In genomic region chr14:60378566-60379322, GRCm38 (mm10) we compare ENCODE assay signal across 8 mouse cellular contexts. TPM values are rescaled to one million over a fixed set of nuclear protein-coding genes. Genes with fewer than 3 reads are reported as not detected.
DNase-seq lines count a peak whose midpoint lies in the region; ATAC-seq and TF ChIP-seq lines count a peak whose summit lies in the region.

No protein-coding gene starts in this region.

- H3K9ac ChIP-seq in hindbrain, embryonic 15.5 days = peak overlapping the region; percentile 98
- peak overlapping the region; percentile 97 for H3K9ac ChIP-seq in midbrain, embryonic 11.5 days (ENCODE audit: low read length)
- peak overlapping the region; percentile 40; the same call in 1 of the 2 replicates for H3K9ac ChIP-seq in stomach, embryonic 15.5 days

- peak; percentile 78 for ATAC-seq in hindbrain, embryonic 15.5 days (ENCODE audit: low FRiP score, low read depth)
- peak; percentile 70 for ATAC-seq in midbrain, embryonic 11.5 days (ENCODE audit: low FRiP score)
- ATAC-seq in stomach, embryonic 15.5 days (ENCODE audit: insufficient read depth, low FRiP score, low read depth) = peak; percentile 31; the same call in 1 of the 2 replicates

- peak; percentile 75 for DNase-seq in heart, adult 11 months
- no peak for DNase-seq in heart, adult 8-10 months (ENCODE audit: low spot score)
- DNase-seq in left cerebral cortex, postnatal 25 days (ENCODE audit: low spot score in 2 of 2) = peak; percentile 62 to 70
- DNase-seq in midbrain, embryonic 11.5 days (ENCODE audit: low spot score, missing footprints) = peak; percentile 92

- WGBS in hindbrain, embryonic 15.5 days = 1% methylated on average over 68 of the region's 77 CpGs
- under 1% methylated on average over 76 of the region's 77 CpGs for WGBS in midbrain, embryonic 11.5 days
- 1% methylated on average over 76 of the region's 77 CpGs for WGBS in stomach, embryonic 15.5 days

- H3K27ac ChIP-seq in bone marrow macrophage, adult 2 months (ENCODE audit: insufficient read depth, low read depth, low read length) = no peak overlapping the region
- H3K27ac ChIP-seq in embryonic fibroblast, embryonic 13.5 days (ENCODE audit: insufficient read depth, low read length) = no peak overlapping the region
- peak overlapping the region; percentile 98 for H3K27ac ChIP-seq in hindbrain, embryonic 15.5 days (replicated peaks)
- H3K27ac ChIP-seq in midbrain, embryonic 11.5 days (ENCODE audit: low read depth, low read length) = peak overlapping the region; percentile 79
- H3K27ac ChIP-seq in stomach, embryonic 15.5 days = no peak overlapping the region

- H3K4me1 ChIP-seq in bone marrow macrophage, adult 2 months (ENCODE audit: control insufficient read depth, insufficient read depth, low read length) = no peaks in the 10 kb centered on the region
- H3K4me1 ChIP-seq in embryonic fibroblast, embryonic 13.5 days (ENCODE audit: control insufficient read depth, insufficient read depth, low read length) = peaks cover 4% of the 10 kb centered on the region; the same call in 1 of the 2 replicates
- peaks cover 52% of the 10 kb centered on the region for H3K4me1 ChIP-seq in hindbrain, embryonic 15.5 days (replicated peaks)
- peaks cover 25% of the 10 kb centered on the region for H3K4me1 ChIP-seq in midbrain, embryonic 11.5 days (ENCODE audit: control insufficient read depth, insufficient read depth, low read length)
- peaks cover 11% of the 10 kb centered on the region; the same call in 1 of the 2 replicates for H3K4me1 ChIP-seq in stomach, embryonic 15.5 days

- TF ChIP-seq POLR2A in bone marrow macrophage, adult 2 months (IDR thresholded peaks at IDR 0.05; ENCODE audit: borderline replicate concordance, low read depth, low read length) = no peak
- TF ChIP-seq POLR2A in embryonic fibroblast, embryonic 13.5 days (IDR thresholded peaks at IDR 0.05; ENCODE audit: low read depth, low read length) = no peak

- no peaks in the 10 kb centered on the region for H3K9me3 ChIP-seq in hindbrain, embryonic 15.5 days
- no peaks in the 10 kb centered on the region for H3K9me3 ChIP-seq in midbrain, embryonic 11.5 days (ENCODE audit: control insufficient read depth, low read length)
- no peaks in the 10 kb centered on the region for H3K9me3 ChIP-seq in stomach, embryonic 15.5 days

- peak overlapping the region; percentile 54 for H3K4me3 ChIP-seq in bone marrow macrophage, adult 2 months (ENCODE audit: insufficient read depth, low read length)
- peak overlapping the region; percentile 58 for H3K4me3 ChIP-seq in embryonic fibroblast, embryonic 13.5 days (ENCODE audit: insufficient read depth, low read length)
- peak overlapping the region; percentile 92 for H3K4me3 ChIP-seq in hindbrain, embryonic 15.5 days
- H3K4me3 ChIP-seq in midbrain, embryonic 11.5 days (ENCODE audit: low read depth, low read length) = peak overlapping the region; percentile 70
- H3K4me3 ChIP-seq in stomach, embryonic 15.5 days (replicated peaks) = peak overlapping the region; percentile 58

- intact Hi-C loops in left cerebral cortex, postnatal 25 days (cut with DNase I) = loop anchor here (1.0 to 5.0 kb wide), 3 partner anchors 36 to 111 kb away; partner anchors contain the start of gene Mtmr6

- 0 out of 2 replicates have a peak, but pooled peaks cover 2% of the 10 kb centered on the region for H3K27me3 ChIP-seq in hindbrain, embryonic 15.5 days
- peaks cover 5% of the 10 kb centered on the region for H3K27me3 ChIP-seq in midbrain, embryonic 11.5 days (ENCODE audit: control insufficient read depth, insufficient read depth, low read length)
- peaks cover 29% of the 10 kb centered on the region for H3K27me3 ChIP-seq in stomach, embryonic 15.5 days (replicated peaks)

- peak overlapping the region; percentile 86 for H3K4me2 ChIP-seq in hindbrain, embryonic 15.5 days
- H3K4me2 ChIP-seq in midbrain, embryonic 11.5 days = peak overlapping the region; percentile 91
- H3K4me2 ChIP-seq in stomach, embryonic 15.5 days = peak overlapping the region; percentile 95

- TF ChIP-seq CTCF in bone marrow macrophage, adult 2 months (IDR thresholded peaks at IDR 0.05; ENCODE audit: low read depth, low read length) = no peak
- TF ChIP-seq CTCF in embryonic fibroblast, embryonic 13.5 days (IDR thresholded peaks at IDR 0.05; ENCODE audit: borderline replicate concordance, insufficient read depth, low read length) = no peak

- no peaks in the 10 kb centered on the region for H3K36me3 ChIP-seq in hindbrain, embryonic 15.5 days
- H3K36me3 ChIP-seq in midbrain, embryonic 11.5 days (ENCODE audit: control insufficient read depth, insufficient read depth, low read length) = no peaks in the 10 kb centered on the region
- no peaks in the 10 kb centered on the region for H3K36me3 ChIP-seq in stomach, embryonic 15.5 days

RNA-seq across cellular contexts. Expression of gene Amer2, which starts 5.7 kb away (rescaled TPM):
- total RNA-seq in heart, adult 8-10 months (2022) = not detected
- 0.15 TPM in 1 of 2 replicates, not detected in the other for polyA plus RNA-seq in bone marrow macrophage, adult 2 months (2012; ENCODE audit: insufficient read depth, insufficient read length, missing spikeins)
- polyA plus RNA-seq in embryonic fibroblast, embryonic 13.5 days (2011; ENCODE audit: insufficient read length, low read depth, missing spikeins) = 0.73 and 1.2 TPM in 2 replicates
- polyA plus RNA-seq in hindbrain, embryonic 15.5 days (2015; fragmentation: Nextera tagmentation; extraction: Ambion mirVana) = 29.9 and 33.9 TPM in 2 replicates
- total RNA-seq in left cerebral cortex, postnatal 25 days (2021) = 10 to 100 TPM; 37.3 to 38.0 TPM
- 11.2 and 12.5 TPM in 2 replicates for polyA plus RNA-seq in midbrain, embryonic 11.5 days (2014; fragmentation: Nextera tagmentation; extraction: Ambion mirVana)
- 1.4 TPM in 2 replicates for polyA plus RNA-seq in stomach, embryonic 15.5 days (2015; fragmentation: Nextera tagmentation; extraction: Ambion mirVana)

Comparison
In these comparisons a context has a peak if more than half of its experiments do, and no peak if none do; other contexts are left out.
1. H3K27ac ChIP-seq: peak in hindbrain, embryonic 15.5 days (single experiment) and midbrain, embryonic 11.5 days (single experiment); none in bone marrow macrophage, adult 2 months (single experiment), embryonic fibroblast, embryonic 13.5 days (single experiment) and stomach, embryonic 15.5 days (single experiment).
2. H3K9ac ChIP-seq: peak in every context shown above with its lines; median percentile 98 in hindbrain, embryonic 15.5 days; 97 in midbrain, embryonic 11.5 days; 40 in stomach, embryonic 15.5 days.
3. Peak in every context shown above with its lines, with median percentiles within 50 percentile points of each other: H3K4me3 ChIP-seq, ATAC-seq and H3K4me2 ChIP-seq.